Mouse (Mus musculus) liver, adult 2 months (tissue): Measurements from ENCODE around the gene Dnajc11.

Source experiments
- CTCF ChIP-seq: fragments of 200-500 bp; IDR thresholded peaks from 2 replicates; pipeline ENCODE4 v1.5.1; 2011; ENCODE audit warnings: low read depth, low read length, control low read depth
- POLR2A ChIP-seq: fragments of 200-500 bp; IDR thresholded peaks from 2 replicates; pipeline ENCODE4 v1.6.1; 2011; ENCODE audit warnings: low read length, control low read depth; ENCODE audit not compliant: insufficient read depth; ENCODE audit errors: extremely low read depth

GRCm38 (mm10) chr4:151962817-151963216 is 29.3 kb downstream of the Dnajc11 start:
- no peak for TF ChIP-seq CTCF
- no peak for TF ChIP-seq POLR2A
